Mouse (Mus musculus) stomach, embryonic 15.5 days (tissue): ENCODE data around the gene Myct1. TPM values are rescaled to one million over a fixed set of nuclear protein-coding genes. Genes with fewer than 3 reads are reported as not detected.

ENCODE experiments used
- ATAC-seq: fragments of 200-750 bp; cut with Nextera tagmentation; 2 replicates; pipeline ENCODE4 v1.8.0; 2017; ENCODE audit warnings: low read depth, moderate number of reproducible peaks, moderate TSS enrichment; ENCODE audit not compliant: insufficient read depth, low FRiP score
- H3K27ac ChIP-seq: fragments of 300-500 bp; sonication (generic); 2 replicates; pipeline ENCODE4 v1.5.1; 2015; ENCODE audit warnings: mild to moderate bottlenecking, inconsistent platforms
- H3K27me3 ChIP-seq: fragments of 300-500 bp; sonication (generic); replicated peaks from 2 replicates; pipeline ENCODE4 v1.6.1; 2015; ENCODE audit warnings: inconsistent platforms
- H3K36me3 ChIP-seq: fragments of 300-500 bp; sonication (generic); 2 replicates; pipeline ENCODE4 v1.6.1; 2015; ENCODE audit warnings: inconsistent platforms
- H3K4me1 ChIP-seq: fragments of 300-500 bp; sonication (generic); 2 replicates; pipeline ENCODE4 v1.6.1; 2015; ENCODE audit warnings: inconsistent platforms
- H3K4me2 ChIP-seq: fragments of 300-500 bp; sonication (generic); 2 replicates; pipeline ENCODE4 v1.6.1; 2015; ENCODE audit warnings: mild to moderate bottlenecking, inconsistent platforms
- H3K4me3 ChIP-seq: fragments of 300-500 bp; sonication (generic); replicated peaks from 2 replicates; pipeline ENCODE4 v1.5.1; 2015; ENCODE audit warnings: inconsistent platforms
- H3K9ac ChIP-seq: fragments of 300-500 bp; sonication (generic); 2 replicates; pipeline ENCODE4 v1.6.1; 2015; ENCODE audit warnings: inconsistent platforms
- H3K9me3 ChIP-seq: fragments of 300-500 bp; sonication (generic); 2 replicates; pipeline ENCODE4 v1.6.1; 2016; ENCODE audit warnings: inconsistent platforms
- WGBS: fragments of 180-500 bp; shearing (Covaris S2); methylation state at CpG from one replicate; pipeline ENCODE4 v1.1.7; 2015; 5-methylcytosine and 5-hydroxymethylcytosine counted together
- polyA plus RNA-seq: library from polyadenylated mRNA; unstranded; fragments of >200 nt; fragmentation: Nextera tagmentation; extraction: Ambion mirVana; gene quantifications from 2 replicates; pipeline ENCODE4 v1.2.1, GENCODE M21; 2015

The Myct1 gene
- polyA plus RNA-seq, 1 experiment from 2014 or later: 4.4 TPM

DNA sequence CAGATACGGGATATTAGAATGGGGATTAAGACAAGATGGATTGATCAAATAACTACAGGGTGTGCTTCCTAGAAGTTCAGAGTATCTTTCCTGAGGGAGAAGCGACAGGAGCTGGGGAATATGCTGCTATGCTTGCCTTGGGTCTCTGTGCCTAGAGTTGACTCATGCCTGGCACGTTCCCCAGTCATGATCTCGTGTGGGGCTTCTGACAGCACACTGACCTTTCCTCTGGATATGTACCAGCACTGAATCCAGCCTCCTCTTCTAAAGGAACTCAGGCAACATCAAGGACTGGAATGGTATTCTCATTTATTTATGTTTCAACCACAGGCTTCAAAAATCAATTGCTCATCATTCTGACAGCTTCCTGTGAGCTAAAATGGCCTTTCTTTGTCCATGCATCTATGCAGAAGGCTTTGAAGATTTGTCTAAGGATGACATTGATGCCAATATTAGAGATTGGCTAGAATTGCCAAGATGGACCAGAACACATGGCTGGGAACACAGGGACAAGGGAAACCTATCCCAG, 40.2 kb downstream of the Myct1 start:
- no peak overlapping the region for H3K27ac ChIP-seq
- no peak overlapping the region for H3K4me3 ChIP-seq
- no peaks in the 10 kb centered on the region for H3K27me3 ChIP-seq
- ATAC-seq: no peak
- H3K36me3 ChIP-seq: no peaks in the 10 kb centered on the region
- H3K4me1 ChIP-seq: no peaks in the 10 kb centered on the region
- no peak overlapping the region for H3K9ac ChIP-seq
- WGBS: 61% methylated on average over 4 of the region's 4 CpGs
- no peak overlapping the region for H3K4me2 ChIP-seq
- H3K9me3 ChIP-seq: no peaks in the 10 kb centered on the region

- H3K27ac ChIP-seq: no peak overlapping the region
- no peaks in the 10 kb centered on the region for H3K9me3 ChIP-seq
- H3K4me1 ChIP-seq: no peaks in the 10 kb centered on the region
- no peak overlapping the region for H3K4me3 ChIP-seq
- no peak overlapping the region for H3K9ac ChIP-seq
- 21% methylated on average over 1 of the region's 1 CpGs for WGBS
- H3K4me2 ChIP-seq: no peak overlapping the region
- H3K36me3 ChIP-seq: no peaks in the 10 kb centered on the region
- no peaks in the 10 kb centered on the region for H3K27me3 ChIP-seq
- no peak for ATAC-seq
Measured at GRCm38 (mm10) chr10:5634336-5634735, 40.8 kb downstream of the Myct1 start.

GRCm38 (mm10) chr10:5637322-5637721, 43.7 kb downstream of the Myct1 start:
- 74% methylated on average over 4 of the region's 4 CpGs for WGBS
- Histone ChIP-seq H3K4me3 (no peak overlapping the region), H3K36me3 (no peaks in the 10 kb centered on the region), H3K4me1 (no peaks in the 10 kb centered on the region), H3K27me3 (no peaks in the 10 kb centered on the region), H3K9ac (no peak overlapping the region), H3K27ac (no peak overlapping the region), H3K4me2 (no peak overlapping the region), H3K9me3 (no peaks in the 10 kb centered on the region)
- no peak for ATAC-seq

GRCm38 (mm10) chr10:5639112-5639511, 45.5 kb downstream of the Myct1 start, which contains the start of gene Vip:
Vip (plus strand) TSS chr10:5639218.
- ATAC-seq: no peak
- 26% methylated on average over 8 of the region's 8 CpGs for WGBS
- no peak within 1 kb of the TSS for H3K27ac ChIP-seq

More at GRCm38 (mm10) chr10:5639112-5639511, 45.5 kb downstream of the Myct1 start, which contains the start of gene Vip:
- H3K27me3 ChIP-seq: no peaks in the 10 kb centered on the region
- no peak within 1 kb of the TSS for H3K4me2 ChIP-seq
- no peaks in the 10 kb centered on the region for H3K9me3 ChIP-seq
- no peaks in the 10 kb centered on the region for H3K36me3 ChIP-seq
- H3K9ac ChIP-seq: no peak within 1 kb of the TSS
- no peak within 1 kb of the TSS for H3K4me3 ChIP-seq
- H3K4me1 ChIP-seq: no peaks in the 10 kb centered on the region

Other genes starting within 250 kb of the Myct1 start
- gene Syne1, start 42.3 kb upstream of the Myct1 start, polyA plus RNA-seq: 7.8 and 9.2 TPM in 2 replicates
- gene Vip, start 45.4 kb downstream of the Myct1 start, polyA plus RNA-seq: 19.2 and 23.4 TPM in 2 replicates
- 66.2 and 67.6 TPM in 2 replicates for gene Fbxo5, start 211.8 kb downstream of the Myct1 start, polyA plus RNA-seq
- 16.3 and 17.8 TPM in 2 replicates for gene Mtrf1l, start 230.1 kb downstream of the Myct1 start, polyA plus RNA-seq